Mouse (Mus musculus) MEL-GATA-1-ER (cell line): Measurements from ENCODE around the gene Tpp1.
"Not testable (repeated sequence)": the region's sequence is repeated elsewhere in the genome, so short reads cannot be mapped to it uniquely, and the experiment has no call there.

Experiments
- DNase-seq: peaks from one replicate; pipeline ENCODE4 v3.0.0-alpha.2; 2012; ENCODE audit warnings: low read depth; ENCODE audit errors: extremely low read depth

The Tpp1 gene

DNA sequence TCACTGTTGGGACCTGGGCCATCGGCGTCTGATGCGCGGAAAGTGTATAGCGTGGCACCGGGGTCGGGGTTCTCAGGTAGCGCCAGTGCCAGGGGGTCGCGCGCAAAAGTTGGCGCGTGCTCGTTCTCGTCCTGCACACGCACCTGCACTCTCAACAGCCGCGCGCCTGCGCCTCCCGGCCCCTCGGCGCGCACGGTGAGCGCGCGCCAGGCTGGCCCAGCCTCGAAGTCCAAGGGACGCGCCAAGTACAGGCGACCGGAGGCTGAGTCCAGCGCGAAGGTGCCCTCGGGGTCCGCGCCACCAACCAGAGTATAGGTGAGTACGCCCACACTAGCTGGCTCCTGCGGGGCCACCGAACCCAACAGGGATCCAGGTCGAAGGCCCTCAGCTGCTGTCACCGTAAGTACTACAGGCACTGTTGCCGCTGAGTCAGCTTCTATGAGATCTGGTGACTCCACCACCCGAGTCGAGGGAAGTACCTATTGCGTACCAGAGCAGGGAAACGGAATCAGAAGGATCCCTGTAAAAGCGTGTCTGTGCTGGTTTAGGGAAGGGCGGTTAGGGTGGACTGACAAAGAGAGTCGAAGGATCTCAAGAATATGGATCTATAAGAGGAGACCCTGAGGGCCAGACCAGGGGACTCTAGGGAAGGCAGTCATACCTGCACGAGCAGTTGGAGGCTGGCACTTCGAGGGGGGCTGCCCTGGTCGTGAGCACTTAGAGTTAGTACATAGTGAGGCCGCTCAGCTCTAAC is 10.7 kb upstream of the Tpp1 start:
- DNase-seq, result no peak

DNA sequence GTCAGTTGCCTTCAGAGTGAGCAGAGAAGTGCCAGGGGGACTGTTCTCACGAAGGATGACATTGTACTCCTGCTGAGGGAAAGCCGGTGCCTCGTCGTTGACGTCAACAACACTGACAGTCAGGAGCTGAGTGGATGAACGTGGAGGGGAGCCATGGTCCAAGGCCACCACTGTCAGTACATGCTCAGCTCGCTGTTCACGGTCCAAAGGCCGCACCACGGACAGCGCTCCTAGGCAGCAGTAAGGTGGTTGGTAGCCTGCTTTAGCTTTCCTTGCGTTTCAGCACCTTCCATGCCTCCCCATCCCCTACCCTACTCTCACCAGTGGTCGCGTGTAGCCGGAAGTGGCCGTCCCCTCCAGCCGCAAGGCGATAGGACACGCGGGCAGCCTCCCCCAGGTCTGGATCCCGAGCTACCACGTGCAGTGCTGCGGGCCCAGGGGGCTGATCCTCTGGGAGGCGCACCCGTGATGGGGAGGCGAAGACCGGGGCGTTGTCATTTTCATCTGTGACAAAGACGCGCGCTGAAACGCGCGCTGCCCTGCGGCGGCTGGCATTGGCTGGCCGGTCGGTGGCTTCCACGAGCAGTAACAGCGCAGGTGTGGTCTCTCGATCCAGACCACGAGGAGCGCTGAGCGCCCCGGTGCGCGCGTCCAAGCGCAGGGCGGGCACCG is 9.9 kb upstream of the Tpp1 start:
- no peak for DNase-seq

DNA sequence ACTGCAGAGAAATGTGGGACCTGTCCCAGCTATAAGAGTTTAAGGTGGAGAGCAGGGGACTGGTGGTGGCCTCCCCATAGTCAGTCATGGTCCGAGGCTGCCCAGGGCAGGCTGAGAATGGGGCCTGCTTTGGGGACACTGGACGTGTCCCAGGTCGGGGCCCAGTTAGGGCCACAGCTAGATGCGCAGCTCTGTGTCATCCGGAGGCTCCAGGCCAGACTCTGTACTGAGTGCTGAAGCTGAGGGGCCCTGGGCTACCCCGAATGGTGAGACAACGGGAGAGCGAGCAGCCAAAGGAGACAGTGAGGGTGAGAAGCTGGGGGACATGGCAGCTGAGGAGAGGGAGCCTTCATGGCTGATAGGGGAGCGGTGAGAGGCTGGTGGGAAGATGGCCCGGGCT is 1.2 kb upstream of the Tpp1 start:
- DNase-seq, result no peak

- DNase-seq, result no peak
Measured at GRCm38 (mm10) chr7:105752716-105753115, 681 bp upstream of the Tpp1 start.

- no peak for DNase-seq
Measured at GRCm38 (mm10) chr7:105747776-105748175, 4.3 kb downstream of the Tpp1 start.

GRCm38 (mm10) chr7:105743926-105744590 is 8.0 kb downstream of the Tpp1 start, which contains the start of gene Taf10:
Gene Taf10, minus strand, starts transcription at chr7:105744361.
- peak; percentile 88 for DNase-seq

GRCm38 (mm10) chr7:105743246-105743925 is 8.6 kb downstream of the Tpp1 start:
- DNase-seq, result not testable (repeated sequence)

GRCm38 (mm10) chr7:105742539-105743215 is 9.4 kb downstream of the Tpp1 start:
- not testable (repeated sequence) for DNase-seq

DNA sequence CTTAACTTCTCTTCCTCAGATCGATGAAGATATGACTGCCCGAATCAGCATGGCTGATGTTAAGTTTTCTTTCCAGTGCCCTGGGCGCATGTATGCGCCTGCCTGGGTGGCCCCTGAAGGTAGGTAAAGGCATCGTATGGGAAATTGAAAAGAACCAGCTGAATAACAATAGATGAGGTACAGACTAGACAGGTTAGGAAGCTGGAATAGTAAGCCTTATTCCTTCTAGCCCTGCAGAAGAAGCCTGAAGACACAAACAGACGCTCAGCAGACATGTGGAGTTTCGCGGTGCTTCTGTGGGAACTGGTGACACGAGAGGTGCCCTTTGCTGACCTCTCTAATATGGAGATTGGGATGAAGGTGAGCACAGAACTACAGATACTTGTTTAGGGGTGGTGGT is 10.1 kb downstream of the Tpp1 start:
- no peak for DNase-seq

- DNase-seq, result no peak
Measured at GRCm38 (mm10) chr7:105740851-105741250, 11.2 kb downstream of the Tpp1 start.

DNA sequence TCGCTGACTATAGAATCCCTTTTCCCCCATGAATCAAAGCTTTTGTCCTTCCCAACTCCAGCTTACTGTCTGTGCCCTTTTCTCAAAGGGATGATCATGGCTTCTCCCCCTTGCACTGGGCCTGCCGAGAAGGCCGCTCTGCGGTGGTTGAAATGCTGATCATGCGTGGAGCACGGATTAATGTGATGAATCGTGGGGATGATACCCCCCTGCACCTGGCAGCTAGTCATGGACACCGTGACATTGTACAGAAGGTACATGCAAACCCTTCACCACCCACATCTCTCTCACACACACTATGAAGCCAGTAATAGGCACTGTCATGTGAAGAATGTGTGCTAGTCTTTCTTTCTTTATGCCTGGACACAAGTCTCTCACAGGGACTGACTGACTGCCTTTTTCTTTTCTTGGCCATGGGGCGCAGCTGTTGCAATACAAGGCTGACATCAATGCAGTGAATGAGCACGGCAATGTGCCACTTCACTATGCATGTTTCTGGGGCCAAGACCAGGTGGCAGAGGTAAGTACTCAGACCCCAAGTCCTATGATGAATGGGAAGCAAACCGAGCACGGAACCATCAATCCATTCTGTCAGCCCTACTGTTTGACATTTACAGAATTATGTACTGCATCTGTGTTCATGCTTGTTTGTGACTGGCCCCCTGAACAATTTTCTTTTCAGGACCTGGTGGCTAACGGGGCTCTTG is 11.8 kb downstream of the Tpp1 start:
- no peak for DNase-seq

GRCm38 (mm10) chr7:105738948-105739347 is 13.1 kb downstream of the Tpp1 start:
- DNase-seq, result no peak

DNA sequence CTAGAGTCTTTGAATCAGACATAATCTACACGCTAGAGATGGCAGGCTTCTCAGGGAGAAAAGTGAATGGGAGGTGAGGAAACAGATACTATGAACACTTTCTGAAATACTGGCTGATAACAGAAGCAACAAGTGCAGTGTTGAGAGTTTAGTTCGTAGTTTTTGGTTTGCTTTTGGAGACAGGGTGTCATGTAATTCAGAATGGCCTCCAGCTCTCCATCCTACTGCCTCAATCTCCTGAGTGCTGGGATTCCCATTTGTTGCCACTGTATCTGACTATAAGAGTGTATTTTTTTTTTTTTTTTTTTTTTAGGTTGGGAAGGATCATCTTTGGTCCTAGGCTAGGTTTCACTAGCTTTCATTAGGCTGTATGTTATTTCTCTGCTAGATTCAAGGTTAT is 13.7 kb downstream of the Tpp1 start:
- DNase-seq, result no peak

GRCm38 (mm10) chr7:105737648-105738047 is 14.4 kb downstream of the Tpp1 start:
- DNase-seq, result no peak

DNA sequence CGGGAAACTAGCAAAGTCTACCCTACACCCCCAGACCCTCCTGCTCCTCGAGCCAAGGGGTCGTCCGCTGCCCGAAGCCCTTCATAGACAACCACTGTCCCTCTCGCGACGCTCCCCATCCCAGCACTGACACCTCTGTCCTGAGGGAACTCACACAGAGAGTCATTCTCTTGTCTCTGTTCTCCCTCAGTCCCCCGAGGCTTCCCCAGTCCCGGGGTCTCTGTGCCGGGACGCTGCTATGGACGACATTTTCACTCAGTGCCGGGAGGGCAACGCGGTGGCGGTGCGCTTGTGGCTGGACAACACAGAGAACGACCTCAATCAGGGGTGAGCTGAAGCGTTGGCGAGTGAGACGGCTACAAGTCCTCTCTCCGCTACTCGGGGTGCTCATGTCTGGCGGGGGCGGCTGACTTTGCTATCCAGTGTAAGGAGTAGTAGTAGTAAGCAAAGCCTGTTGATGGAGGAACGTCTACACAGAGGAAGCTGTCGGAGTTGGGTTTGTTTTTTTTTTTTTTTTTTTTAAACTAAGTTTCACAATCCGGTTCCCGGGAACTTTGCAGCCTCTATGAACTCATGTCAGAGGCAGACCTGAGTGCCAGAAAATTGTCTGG is 15.0 kb downstream of the Tpp1 start, which contains the start of gene Rrp8:
Rrp8 (minus strand) TSS at position 475 of the 611 bp plus-strand sequence.
- no peak for DNase-seq

- DNase-seq, result peak; percentile 80
Measured at GRCm38 (mm10) chr7:105736264-105736901, 15.7 kb downstream of the Tpp1 start, which contains the start of gene Ilk. Gene Ilk, plus strand, starts transcription at chr7:105736592.

DNA sequence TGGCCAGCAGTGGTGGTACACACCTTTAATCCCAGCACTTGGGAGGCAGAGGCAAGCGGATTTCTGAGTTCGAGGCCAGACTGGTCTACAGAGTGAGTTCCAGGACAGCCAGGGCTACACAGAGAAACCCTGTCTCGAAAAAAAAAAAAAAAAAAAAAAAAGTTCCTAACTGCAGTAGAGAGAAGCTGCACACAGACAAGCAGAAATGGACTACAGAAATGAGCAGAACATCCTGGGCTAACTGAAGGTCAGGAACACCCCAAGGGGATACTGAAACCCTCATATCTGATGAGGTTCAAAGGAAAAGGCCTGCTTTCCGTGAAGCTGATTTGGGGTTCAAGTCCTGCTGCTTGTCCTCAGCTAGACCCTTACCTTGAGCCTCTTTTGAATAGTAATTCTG is 16.6 kb downstream of the Tpp1 start:
- not testable (repeated sequence) for DNase-seq

DNA sequence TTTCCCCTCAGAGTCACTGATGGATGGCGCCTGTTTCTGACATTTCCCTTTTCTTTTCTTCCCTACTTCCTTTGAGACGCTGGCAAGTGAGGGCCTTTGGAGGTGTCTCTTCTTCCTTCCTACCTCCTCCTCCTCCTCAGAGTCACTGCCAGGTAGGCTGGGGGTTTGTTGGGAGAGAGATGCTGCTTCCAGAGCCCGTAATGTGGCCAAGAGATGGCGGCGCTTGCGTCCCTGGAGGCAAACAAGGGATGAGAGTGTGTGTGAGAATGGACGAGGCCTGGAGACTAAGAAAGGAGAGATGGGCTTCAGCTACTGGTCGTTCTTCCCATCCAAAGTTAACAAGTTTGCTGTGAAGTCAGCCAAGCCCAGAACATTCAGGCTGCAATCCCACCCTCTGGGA is 17.2 kb downstream of the Tpp1 start:
- DNase-seq, result no peak

GRCm38 (mm10) chr7:105733836-105734235 is 18.2 kb downstream of the Tpp1 start:
- DNase-seq, result no peak
